Mouse (Mus musculus) 3T3-L1 (cell line): ENCODE data around the gene Btnl10.
"Not testable (repeated sequence)": the region's sequence is repeated elsewhere in the genome, so short reads cannot be mapped to it uniquely, and the experiment has no call there.

Source experiments
- DNase-seq: peaks from one replicate; pipeline ENCODE4 v3.0.0-alpha.2; 2015; ENCODE audit warnings: low read depth, low spot score

Btnl10 gene

DNA sequence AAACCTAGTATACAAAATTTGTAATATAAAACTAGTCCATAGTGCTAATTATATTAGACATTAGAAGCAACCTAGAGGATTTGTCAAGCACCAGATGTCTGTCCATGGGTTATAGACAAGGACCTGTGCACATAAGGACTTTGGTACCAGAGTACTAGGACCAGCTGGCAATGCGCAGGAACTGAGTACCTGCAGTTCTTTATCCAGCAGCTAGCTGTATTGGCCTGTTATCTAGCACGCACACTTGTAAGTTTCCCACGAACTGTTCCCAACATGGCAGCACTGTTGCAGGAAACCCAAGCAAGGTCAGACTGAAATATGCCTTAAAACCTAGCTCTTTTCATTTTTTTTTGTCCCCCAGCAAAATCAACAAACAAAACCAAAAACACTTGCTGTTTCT lies 12.5 kb downstream of the Btnl10 start:
- no peak for DNase-seq

- peak; percentile 17 for DNase-seq
Observed at GRCm38 (mm10) chr11:58931576-58931975, 13.9 kb downstream of the Btnl10 start.

GRCm38 (mm10) chr11:58937909-58938308 lies 20.2 kb downstream of the Btnl10 start:
- peak; percentile 50 for DNase-seq

DNA sequence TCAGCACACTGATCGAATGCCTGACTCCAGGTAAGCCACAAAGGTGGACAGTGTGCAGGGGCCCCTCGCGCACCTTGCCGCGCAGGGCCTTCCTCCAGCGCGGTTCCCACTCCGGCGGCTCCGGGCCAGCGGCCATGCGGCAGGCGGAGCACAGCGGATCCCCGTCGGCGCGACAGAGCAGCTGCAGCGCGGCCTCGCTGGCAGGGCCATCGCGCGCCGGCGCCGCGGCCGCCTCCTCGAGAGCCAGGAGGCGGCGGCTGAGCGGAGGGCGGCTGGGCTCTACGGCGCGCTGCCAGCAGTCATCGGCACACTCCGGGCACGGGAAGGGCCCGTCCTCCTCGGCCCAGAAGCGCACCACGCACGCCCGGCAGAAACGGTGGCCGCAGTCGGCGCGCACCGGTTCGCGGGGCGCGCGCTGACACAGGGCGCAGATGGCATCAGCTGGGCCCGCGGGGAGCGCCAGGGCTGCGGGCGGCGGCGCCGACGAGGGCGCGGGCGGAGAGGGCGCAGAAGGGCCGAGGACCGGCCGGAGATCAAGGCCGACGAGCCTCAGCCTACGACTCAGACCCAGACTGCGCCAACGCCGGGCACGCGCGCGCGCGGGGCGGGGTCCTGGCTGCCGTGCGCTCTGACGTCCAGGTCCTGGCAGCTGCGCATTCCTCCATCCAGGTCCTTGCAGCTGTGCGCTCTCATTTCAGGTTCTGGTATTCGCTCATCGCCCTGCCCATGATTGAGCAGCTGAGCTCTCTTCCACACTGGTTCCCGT lies 20.8 kb downstream of the Btnl10 start, which contains the start of gene Rnf187:
Gene Rnf187, minus strand, starts transcription at position 595 of the 766 bp plus-strand sequence.
- DNase-seq: peak; percentile 90

- DNase-seq: no peak
Observed at GRCm38 (mm10) chr11:58939088-58939439, 21.4 kb downstream of the Btnl10 start.

GRCm38 (mm10) chr11:58944136-58944535 lies 26.4 kb downstream of the Btnl10 start:
- DNase-seq: no peak

- DNase-seq: no peak
Observed at GRCm38 (mm10) chr11:58947306-58947705, 29.6 kb downstream of the Btnl10 start.

DNA sequence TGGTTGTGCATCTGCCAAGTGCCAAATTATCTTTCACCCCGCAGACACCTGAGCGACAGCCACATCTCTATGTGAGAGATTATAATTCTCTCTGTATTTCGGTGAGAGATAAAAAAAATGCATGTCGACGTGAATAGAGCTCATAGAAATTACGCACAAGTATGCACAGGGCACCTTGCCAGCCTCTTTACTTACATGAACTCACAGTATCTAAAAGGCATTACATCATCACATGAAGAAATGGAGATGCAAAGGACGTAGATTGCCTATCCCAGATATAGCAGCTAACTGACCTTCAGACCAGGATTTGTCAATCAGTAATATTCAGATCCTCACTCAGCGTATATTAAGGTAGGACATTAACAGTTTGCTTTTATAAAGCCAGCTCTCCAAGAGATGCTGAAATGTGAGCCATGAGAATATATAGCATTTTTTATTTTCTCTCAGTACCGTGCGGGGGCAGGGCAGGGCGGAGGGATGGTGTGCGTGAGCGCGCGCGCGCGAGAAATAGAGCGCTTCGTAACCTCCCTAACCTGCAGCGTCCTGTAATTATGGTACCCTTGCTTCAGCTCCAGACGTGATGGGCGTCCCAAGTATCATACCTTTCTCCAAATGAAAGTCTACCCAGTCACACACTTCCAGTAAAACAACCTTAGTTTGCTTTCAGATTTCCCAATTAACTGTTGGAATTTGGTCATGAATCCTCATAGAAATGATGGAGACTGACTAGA lies 30.3 kb downstream of the Btnl10 start:
- no peak for DNase-seq

DNA sequence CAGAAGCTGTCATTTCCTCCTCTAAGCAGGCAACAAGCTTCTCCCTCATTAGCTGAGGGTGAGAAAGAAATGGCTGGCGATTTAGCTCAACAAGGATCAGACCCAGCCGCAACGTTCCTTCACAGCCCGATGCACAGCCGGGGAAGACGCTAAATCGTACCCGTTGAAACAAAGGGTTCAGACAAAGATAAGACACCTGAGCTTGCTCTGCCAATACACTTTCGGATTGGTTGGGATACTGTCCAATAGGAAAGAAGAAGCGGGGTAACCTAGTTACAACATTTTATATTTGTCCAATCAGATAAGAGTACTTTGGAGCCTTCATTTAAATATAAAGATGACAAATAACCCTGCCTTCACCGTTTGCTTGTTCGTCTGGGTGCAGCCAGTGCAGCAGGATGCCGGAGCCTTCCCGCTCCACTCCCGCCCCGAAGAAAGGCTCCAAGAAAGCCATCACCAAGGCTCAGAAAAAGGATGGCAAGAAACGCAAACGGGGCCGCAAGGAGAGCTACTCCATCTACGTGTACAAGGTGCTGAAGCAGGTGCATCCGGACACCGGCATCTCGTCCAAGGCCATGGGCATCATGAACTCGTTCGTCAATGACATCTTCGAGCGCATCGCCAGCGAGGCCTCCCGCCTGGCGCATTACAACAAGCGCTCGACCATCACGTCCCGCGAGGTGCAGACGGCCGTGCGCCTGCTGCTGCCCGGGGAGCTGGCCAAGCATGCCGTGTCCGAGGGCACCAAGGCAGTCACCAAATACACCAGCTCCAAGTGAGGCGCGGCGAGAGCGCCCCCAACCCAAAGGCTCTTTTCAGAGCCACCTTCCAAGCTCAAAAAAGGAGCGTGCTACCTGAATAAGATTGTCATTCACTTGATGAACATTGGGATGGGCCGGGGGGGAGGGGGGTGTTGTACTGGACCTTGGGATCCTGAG lies 31.1 kb downstream of the Btnl10 start, which contains the start of gene Hist3h2ba:
Gene Hist3h2ba, plus strand, starts transcription at position 379 of the 938 bp plus-strand sequence.
- DNase-seq: no peak

DNA sequence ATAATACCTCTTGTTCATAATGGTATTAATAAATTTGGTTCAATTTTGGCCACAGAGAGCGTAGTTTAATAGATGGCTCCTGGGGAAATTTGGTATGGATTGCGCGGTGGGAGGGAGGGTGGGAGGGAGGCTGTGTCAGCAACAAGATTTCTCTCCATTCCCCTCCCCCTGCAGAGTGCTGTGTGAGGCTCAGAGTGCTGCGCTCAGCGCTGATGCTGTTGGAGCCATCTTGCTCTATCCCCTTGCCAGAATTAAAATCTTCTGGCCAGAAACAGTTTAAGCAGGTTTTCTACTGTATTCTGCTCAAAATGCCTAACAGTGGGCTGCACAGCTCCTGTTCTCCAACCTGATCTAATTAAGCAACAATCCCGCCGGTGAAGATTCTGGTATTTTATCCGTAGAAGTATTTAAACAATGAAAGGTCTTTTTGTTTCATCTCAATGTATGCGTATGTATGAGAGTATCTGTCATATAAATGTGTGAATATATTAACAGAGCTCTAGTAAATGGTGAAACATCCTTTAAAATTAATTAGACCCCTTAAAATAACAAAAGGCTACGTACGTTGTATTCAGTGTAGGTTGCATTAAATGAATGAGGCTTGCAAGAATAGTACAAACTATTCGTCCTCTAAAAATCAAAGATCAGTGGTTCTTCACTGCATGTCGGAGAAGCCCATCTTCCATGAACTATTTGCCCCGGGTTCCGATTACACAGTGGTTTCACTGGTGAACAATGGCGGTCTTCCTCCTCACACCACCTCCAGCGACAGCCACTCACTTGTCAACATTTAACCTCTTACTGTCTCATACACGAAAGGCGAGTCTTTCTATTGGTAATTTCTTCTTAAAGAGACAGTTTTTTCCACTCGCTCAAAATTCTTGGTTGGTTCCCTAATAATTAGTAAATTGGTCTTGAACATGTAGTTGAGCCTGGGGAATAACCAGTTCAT lies 32.0 kb downstream of the Btnl10 start:
- no peak for DNase-seq

GRCm38 (mm10) chr11:58951210-58951609 lies 33.5 kb downstream of the Btnl10 start:
- no peak for DNase-seq

DNA sequence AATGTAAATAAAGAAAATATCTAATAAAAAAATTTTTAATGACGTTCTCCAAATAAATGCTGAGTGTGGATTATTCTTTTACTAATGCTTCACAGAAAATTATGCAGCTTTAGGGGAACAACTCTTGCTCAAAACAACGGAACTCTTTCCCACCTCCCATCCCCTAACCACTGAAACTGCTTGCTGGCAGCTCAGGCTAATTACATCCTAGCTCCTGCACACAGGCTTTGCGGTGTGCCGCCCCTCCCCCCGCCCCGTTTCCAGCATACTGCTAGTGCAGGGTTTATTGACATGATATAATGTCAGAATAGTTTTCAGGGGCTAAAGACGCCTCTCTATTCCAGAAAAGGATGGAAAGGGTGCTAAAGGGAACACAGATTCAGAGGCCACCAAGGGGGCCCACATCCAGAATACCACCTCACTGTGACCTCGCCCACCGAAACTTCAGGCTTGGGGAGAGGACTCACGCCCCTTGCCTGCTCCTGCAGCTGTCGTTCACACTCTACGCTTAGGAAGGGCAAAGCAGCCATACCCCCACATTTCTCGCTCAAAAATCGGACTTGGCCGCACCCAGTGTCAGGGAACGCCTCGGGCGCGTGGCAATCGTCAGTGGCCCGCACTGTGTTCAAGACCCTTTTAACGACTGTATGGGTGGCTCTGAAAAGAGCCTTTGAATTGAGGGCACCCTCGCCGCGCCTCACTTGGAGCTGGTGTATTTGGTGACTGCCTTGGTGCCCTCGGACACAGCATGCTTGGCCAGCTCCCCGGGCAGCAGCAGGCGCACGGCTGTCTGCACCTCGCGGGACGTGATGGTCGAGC lies 35.9 kb downstream of the Btnl10 start:
- DNase-seq: no peak

DNA sequence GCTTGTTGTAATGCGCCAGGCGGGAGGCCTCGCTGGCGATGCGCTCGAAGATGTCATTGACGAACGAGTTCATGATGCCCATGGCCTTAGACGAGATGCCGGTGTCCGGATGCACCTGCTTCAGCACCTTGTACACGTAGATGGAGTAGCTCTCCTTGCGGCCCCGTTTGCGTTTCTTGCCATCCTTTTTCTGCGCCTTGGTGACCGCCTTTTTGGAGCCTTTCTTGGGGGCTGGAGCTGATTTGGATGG lies 36.4 kb downstream of the Btnl10 start:
- DNase-seq: not testable (repeated sequence)

GRCm38 (mm10) chr11:58954420-58955142 lies 36.9 kb downstream of the Btnl10 start, which contains the start of the genes Hist3h2a and Trim17:
Hist3h2a (plus strand) TSS chr11:58954685.
Trim17 (plus strand) TSS chr11:58954685.
- peak; percentile 91 for DNase-seq

DNA sequence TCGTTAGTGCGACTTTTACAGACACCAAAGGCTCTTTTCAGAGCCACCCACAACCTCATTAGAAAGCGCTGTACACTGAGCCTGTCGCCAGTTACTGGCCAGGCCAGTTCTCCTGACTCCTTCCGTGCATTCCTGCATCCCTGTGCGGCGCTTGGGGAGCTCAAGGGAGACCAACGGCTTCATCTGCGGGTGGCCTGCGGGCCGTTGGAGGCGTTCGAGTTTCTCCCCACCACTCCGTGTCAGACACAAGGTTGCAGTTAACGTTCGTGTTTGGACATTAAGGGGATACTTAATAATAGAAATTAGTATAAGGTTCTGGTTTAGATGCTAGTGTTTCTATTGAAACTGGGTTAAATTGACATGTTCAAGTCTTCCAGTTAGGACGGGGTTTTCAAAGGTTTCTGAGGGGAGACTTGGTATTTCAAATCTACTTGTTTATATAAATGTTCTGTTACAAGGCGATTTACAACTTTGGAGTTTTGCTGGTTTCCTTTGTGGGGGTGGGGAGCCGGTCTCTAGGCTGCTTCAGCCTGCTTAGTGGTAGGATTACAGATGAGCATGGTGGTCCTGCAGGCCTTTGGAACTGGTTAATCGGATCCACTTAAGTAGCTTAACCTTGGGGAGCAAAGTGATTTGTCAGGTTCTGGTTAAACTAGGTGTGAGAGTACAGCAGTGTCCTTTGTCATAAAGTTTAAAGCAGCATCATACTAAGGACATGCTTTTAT lies 37.6 kb downstream of the Btnl10 start:
- DNase-seq: peak; percentile 55

DNA sequence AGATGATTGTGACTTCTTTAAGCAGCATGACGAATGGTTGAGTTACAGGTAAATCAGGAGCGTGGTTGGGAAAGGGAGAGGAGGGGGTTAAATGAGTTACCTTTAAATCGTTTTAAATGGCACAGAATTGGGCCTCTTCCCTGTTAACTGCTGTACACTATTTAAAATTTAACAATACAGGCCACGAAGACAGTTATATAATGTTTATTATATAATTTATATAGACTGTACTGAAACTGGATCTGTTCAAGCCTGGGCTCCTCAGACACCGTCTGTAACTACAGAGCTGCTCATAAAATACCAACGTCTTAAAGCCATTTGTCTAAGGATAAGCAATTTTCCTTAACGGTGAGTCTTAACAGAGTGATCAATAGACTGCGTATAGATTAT lies 38.2 kb downstream of the Btnl10 start:
- peak; percentile 12 for DNase-seq

GRCm38 (mm10) chr11:58957226-58957914 lies 39.7 kb downstream of the Btnl10 start:
- DNase-seq: no peak

GRCm38 (mm10) chr11:58958536-58958935 lies 40.8 kb downstream of the Btnl10 start:
- no peak for DNase-seq
